Mouse (Mus musculus): ENCODE results near the gene Bpgm.

Gene Bpgm

DNA sequence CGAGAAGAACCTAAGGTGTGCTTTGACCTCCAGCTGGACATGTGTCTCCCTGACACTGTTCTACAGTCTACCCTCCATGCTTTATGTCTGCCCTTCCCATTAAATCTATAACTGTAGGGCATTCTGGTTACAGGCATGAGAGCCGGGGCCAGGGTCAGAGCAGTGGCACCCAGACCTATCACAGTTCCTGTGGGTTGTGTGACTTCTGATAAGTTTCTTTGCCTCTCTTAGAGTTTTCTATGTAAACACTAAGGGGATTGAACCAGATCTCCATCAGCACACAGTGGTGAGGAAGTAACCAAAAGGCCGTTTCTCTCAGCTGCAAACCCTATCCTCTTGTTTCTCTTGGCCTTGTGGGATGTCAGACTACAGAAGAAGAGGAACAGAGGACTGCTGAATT is 50.4 kb downstream of the Bpgm start:
- DNase-seq (ENCODE audit: low read depth, low spot score), result no peak

- DNase-seq (ENCODE audit: low read depth, low spot score), result no peak
These were observed 52.1 kb downstream of the Bpgm start for GRCm38 (mm10) chr6:34528131-34528530.

DNA sequence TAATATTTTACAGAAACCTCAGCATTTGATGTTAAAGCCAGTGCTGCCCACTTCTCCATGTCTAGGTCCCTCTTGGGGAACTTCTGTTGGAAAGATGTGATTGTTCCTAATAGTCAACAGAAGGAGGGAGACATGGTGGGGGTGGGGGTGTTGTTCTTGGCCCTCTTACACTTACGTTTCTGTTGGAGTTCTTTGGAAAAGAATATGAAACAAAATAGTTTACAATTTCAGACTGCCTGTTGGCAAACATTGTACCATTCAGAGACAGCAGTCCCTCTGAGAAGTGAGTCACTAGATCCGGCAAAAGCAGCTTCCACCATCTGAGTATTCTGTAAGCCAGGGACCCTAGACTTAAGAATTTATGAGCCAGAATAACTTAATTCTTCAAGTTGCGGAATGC is 54.0 kb downstream of the Bpgm start:
- DNase-seq (ENCODE audit: low read depth, low spot score), result no peak

GRCm38 (mm10) chr6:34533055-34533454 is 57.0 kb downstream of the Bpgm start:
- no peak for DNase-seq (ENCODE audit: low read depth, low spot score)

DNA sequence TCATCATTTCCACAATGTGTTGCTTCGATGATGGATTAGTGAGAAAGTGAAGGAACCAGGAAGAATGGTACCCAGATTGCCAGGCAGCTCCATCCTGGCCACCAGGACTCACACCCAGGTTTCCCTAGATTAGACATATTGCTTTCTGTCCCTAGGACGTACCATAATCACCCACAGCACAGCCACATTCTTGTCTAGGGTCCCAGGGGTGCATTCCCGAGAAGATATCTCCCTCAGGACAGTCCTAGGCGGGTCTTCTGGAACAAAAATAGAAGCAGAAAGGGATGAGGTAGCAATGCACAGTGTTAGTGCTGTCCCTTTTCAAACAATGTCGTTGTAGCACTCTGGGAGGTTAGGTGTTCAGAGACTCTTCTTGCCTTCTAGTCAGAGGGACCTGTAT is 57.9 kb downstream of the Bpgm start:
- DNase-seq (ENCODE audit: low read depth, low spot score), result no peak

DNA sequence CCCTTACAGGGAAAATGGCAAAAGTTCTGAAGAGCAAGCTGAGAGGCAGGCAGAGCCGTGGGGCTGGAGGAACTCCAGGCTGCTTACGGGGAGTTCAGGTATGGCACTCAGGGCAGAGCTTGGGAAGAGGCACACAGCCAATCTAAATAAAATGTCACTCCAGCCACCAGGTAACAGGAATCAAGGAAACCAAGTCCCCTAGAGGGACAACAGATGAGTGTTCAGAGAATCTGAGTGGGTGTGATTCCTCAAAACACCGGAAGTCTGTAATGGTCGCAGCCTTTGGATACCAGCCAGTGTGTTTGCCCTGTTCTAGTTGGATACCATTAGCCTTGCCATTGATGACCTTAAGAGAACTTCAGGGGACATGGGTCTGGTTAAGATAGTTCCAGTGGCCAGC is 66.9 kb downstream of the Bpgm start:
- no peak for DNase-seq (ENCODE audit: low read depth, low spot score)

GRCm38 (mm10) chr6:34543303-34544206 is 67.5 kb downstream of the Bpgm start:
- DNase-seq (ENCODE audit: low read depth, low spot score), result peak; percentile 16

GRCm38 (mm10) chr6:34544207-34544602 is 68.2 kb downstream of the Bpgm start:
- no peak for DNase-seq (ENCODE audit: low read depth, low spot score)

GRCm38 (mm10) chr6:34545286-34545685 is 69.3 kb downstream of the Bpgm start:
- DNase-seq (ENCODE audit: low read depth, low spot score), result no peak

DNA sequence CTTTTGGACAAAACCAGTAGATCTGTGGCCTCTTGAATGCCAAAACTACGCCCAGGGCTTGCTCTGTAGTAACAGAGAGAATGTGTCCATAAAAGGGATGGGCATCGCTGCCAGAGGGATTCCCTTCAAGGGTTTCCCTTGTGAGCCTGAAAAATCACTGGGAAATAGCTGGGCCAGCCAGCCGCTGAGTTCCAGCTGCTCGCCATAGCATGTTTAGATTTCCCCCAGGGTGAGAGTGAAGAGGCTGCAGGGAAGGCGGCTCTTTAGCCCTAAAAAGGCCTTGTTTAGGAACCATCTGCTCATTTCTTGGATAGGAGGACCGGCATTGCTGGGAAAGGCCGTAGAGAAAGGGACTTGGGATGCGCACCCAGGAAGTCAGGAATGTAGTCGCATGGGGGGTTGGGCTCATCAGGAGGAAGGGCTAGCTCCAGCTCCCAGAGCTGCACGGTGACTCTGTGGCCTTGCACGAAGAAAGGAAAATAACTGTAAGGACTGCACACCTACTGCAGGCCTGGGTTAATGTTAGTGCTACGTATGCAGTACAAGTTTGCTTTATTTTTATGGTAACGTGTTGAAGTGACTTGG is 72.5 kb downstream of the Bpgm start:
- DNase-seq (ENCODE audit: low read depth, low spot score), result no peak

GRCm38 (mm10) chr6:34549017-34549416 is 73.0 kb downstream of the Bpgm start:
- peak; percentile 67 for DNase-seq (ENCODE audit: low read depth, low spot score)

GRCm38 (mm10) chr6:34552489-34553157 is 76.6 kb downstream of the Bpgm start:
- no peak for DNase-seq (ENCODE audit: low read depth, low spot score)

GRCm38 (mm10) chr6:34554291-34554997 is 78.4 kb downstream of the Bpgm start:
- no peak for DNase-seq (ENCODE audit: low read depth, low spot score)
